In the genomic region with DNA sequence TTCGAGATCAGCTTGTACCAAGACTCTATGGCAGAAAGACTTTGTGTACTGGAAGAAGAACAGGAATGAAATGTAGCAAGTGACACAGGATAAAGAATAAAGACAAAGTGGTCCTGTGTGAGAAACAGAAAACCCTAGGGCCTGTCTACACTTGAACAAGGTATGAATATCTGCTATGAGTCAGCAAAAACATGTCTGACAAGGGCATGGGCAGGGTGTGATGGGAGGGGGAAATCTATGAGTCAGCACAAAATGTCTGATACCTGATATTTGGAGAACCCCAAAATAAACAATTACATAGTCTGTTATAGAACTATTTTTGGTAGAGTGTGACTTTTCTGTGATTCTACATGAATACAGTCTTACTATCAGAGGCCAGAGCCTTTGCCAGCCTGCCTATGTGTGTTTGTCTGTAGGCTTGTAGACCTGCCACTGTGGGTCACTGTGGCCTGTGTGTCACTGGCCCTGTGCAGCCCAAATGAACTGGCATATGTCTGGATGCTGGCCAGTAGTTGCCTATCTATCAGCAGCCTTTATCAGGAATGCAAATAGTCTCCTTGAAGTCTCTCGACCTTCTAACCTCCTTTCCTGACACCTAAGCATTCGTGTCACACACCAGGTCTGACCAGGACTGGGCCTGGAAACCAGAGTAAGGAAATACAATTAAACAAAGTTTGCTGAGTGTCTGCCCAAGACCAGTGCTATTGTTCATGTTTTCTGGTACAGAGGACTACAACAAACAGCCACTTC, we compare ENCODE assay signal across 14 mouse cellular contexts.
DNase-seq lines count a peak whose midpoint lies in the region; ATAC-seq and TF ChIP-seq lines count a peak whose summit lies in the region.
"Had no signal": no experiment of that assay in that cellular context is flagged by ENCODE, and none has a peak within 500 bp of the region (broad histone marks: within the 10 kb centered on the region; RNA-seq: fewer than 3 reads in every experiment).

No protein-coding gene starts in this region.

- H3K9ac ChIP-seq in heart, embryonic 11.5 days (ENCODE audit: low read depth, low read length): no peak overlapping the region
- H3K9ac ChIP-seq: liver, embryonic 14.5 days; midbrain, embryonic 15.5 days had no signal

- no peaks in the 10 kb centered on the region for H3K9me3 ChIP-seq in heart, embryonic 11.5 days (replicated peaks; ENCODE audit: control insufficient read depth, low read length)
- H3K9me3 ChIP-seq: midbrain, embryonic 15.5 days had no signal

- H3K4me2 ChIP-seq in heart, embryonic 11.5 days: no peak overlapping the region
- H3K4me2 ChIP-seq: midbrain, embryonic 15.5 days had no signal

- DNase-seq in adrenal gland, postnatal 10 days: peak; percentile 23
- no peak for DNase-seq in adrenal gland, adult 18-20 months (ENCODE audit: low spot score in 2 of 2)
- peak; percentile 23 for DNase-seq in kidney, postnatal 14 days
- no peak for DNase-seq in kidney, postnatal 25 days
- DNase-seq in right cerebral cortex, postnatal 4 days: no peak
- no peak for DNase-seq in left cerebral cortex, postnatal 25 days (ENCODE audit: low spot score in 2 of 2)
- DNase-seq: B cell, adult 2 months; cerebellum, adult 2 months; gastrocnemius, postnatal 14 days; spleen, adult 18-20 months had no signal

- intact Hi-C loops in left cerebral cortex, postnatal 25 days (cut with DNase I): no loop called here

- H3K4me3 ChIP-seq in heart, embryonic 11.5 days (ENCODE audit: low read depth, low read length): no peak overlapping the region
- H3K4me3 ChIP-seq in small intestine, adult 2 months (ENCODE audit: low read depth, low read length): no peak overlapping the region
- H3K4me3 ChIP-seq: midbrain, embryonic 15.5 days had no signal

- TF ChIP-seq CTCF in small intestine, adult 2 months (IDR thresholded peaks at IDR 0.05; ENCODE audit: extremely low read depth, insufficient read length, insufficient replicate concordance, low read depth, low read length): no peak

- peaks cover 13% of the 10 kb centered on the region for H3K4me1 ChIP-seq in heart, embryonic 11.5 days (ENCODE audit: control insufficient read depth, insufficient read depth, low read length)
- no peaks in the 10 kb centered on the region for H3K4me1 ChIP-seq in small intestine, adult 2 months (ENCODE audit: control insufficient read depth, insufficient read depth, insufficient read length, low read length)
- H3K4me1 ChIP-seq: midbrain, embryonic 15.5 days had no signal

- no peaks in the 10 kb centered on the region for H3K27me3 ChIP-seq in heart, embryonic 11.5 days (ENCODE audit: control insufficient read depth, insufficient read depth, low read length)
- H3K27me3 ChIP-seq in small intestine, adult 2 months (ENCODE audit: control insufficient read depth, insufficient read depth, low read length): no peaks in the 10 kb centered on the region
- H3K27me3 ChIP-seq: midbrain, embryonic 15.5 days had no signal

- peak; percentile 65 for ATAC-seq in heart, embryonic 11.5 days (replicated peaks; ENCODE audit: insufficient number of reproducible peaks, low FRiP score, low TSS enrichment)
- ATAC-seq: midbrain, embryonic 15.5 days had no signal

- H3K36me3 ChIP-seq in heart, embryonic 11.5 days (ENCODE audit: control insufficient read depth, insufficient read depth, low read length): no peaks in the 10 kb centered on the region
- no peaks in the 10 kb centered on the region for H3K36me3 ChIP-seq in small intestine, adult 2 months (ENCODE audit: control insufficient read depth, insufficient read depth, low read length)
- H3K36me3 ChIP-seq: midbrain, embryonic 15.5 days had no signal

- TF ChIP-seq POLR2A in small intestine, adult 2 months (IDR thresholded peaks at IDR 0.05; ENCODE audit: low read depth, low read length): no peak

- peak overlapping the region; percentile 43; the same call in 1 of the 2 replicates for H3K27ac ChIP-seq in heart, embryonic 11.5 days (ENCODE audit: low read depth, low read length)
- 0 out of 2 replicates have a peak overlapping the region, but pooled peaks have one; percentile 14 for H3K27ac ChIP-seq in small intestine, adult 2 months (ENCODE audit: insufficient read depth, low read depth, low read length)
- H3K27ac ChIP-seq: liver, embryonic 14.5 days; midbrain, embryonic 15.5 days had no signal

- 32% methylated on average over 3 of the region's 3 CpGs for WGBS in heart, embryonic 11.5 days (ENCODE audit: insufficient replicate concordance)
- WGBS in small intestine, adult 2 months: 44% methylated on average over 3 of the region's 3 CpGs

Comparison
In these comparisons a context has a peak if more than half of its experiments do, and no peak if none do; other contexts are left out.
1. DNase-seq: peak in adrenal gland, postnatal 10 days (single experiment) and kidney, postnatal 14 days (single experiment); none in adrenal gland, adult 18-20 months (0 of 2), kidney, postnatal 25 days (0 of 2), right cerebral cortex, postnatal 4 days (single experiment) and left cerebral cortex, postnatal 25 days (0 of 2).